ENCODE assay signal across 8 mouse cellular contexts in the genomic region with DNA sequence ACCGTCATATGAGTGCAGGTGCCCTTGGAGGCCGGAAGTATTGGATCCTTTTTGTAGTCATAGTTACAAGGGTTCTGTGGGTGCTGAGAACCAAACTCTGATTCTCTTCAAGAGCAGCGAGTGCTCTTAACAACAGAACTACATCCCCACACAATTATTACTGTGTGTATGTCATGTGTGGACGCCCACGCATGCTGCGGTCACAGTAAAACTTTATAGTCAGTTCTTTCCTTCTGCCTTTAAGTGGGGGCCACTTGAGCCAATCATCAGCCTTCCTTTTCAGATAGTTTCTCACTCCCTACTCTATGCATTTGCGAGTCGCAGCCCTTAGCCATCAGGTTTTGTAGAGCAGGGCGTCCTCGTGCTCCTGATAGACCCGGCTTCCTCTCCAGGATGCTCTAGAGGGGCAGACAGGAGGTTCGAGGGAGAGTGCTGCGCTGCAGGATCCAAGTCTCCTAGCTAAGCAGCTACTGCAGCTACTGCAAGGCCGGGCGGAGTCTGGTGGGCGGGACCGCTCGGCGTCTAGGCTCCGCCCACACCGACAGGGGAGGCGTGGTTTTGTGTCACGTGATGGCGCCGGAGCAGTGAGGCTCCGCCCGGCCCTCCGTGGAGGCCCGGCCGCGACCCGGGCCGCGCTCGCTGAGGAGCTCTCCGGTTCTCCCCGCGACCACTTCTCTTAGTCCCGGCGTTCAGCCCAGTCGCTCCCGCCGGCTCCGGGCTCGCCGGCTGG. TPM values are rescaled to one million over a fixed set of nuclear protein-coding genes. Genes with fewer than 3 reads are reported as not detected.
A peak's percentile ranks its signal among the peaks of the same experiment; 100 is the strongest.
DNase-seq lines count a peak whose midpoint lies in the region; ATAC-seq lines count a peak whose summit lies in the region.

A gene (plus strand): TSS at position 555 of the 730 bp plus-strand sequence.

- H3K27me3 ChIP-seq in heart, embryonic 13.5 days (replicated peaks): no peaks in the 10 kb centered on the region
- no peaks in the 10 kb centered on the region for H3K27me3 ChIP-seq in liver, embryonic 13.5 days
- no peaks in the 10 kb centered on the region for H3K27me3 ChIP-seq in stomach, embryonic 16.5 days (ENCODE audit: control insufficient read depth, insufficient read depth, low read length)

- H3K27ac ChIP-seq in heart, embryonic 13.5 days (replicated peaks): peak within 1 kb of the TSS; percentile 86
- H3K27ac ChIP-seq in liver, embryonic 13.5 days: peak within 1 kb of the TSS; percentile 99
- H3K27ac ChIP-seq in stomach, embryonic 16.5 days (ENCODE audit: low read length): peak within 1 kb of the TSS; percentile 83

- H3K36me3 ChIP-seq in heart, embryonic 13.5 days: no peaks in the 10 kb centered on the region
- no peaks in the 10 kb centered on the region for H3K36me3 ChIP-seq in liver, embryonic 13.5 days
- H3K36me3 ChIP-seq in stomach, embryonic 16.5 days (ENCODE audit: control insufficient read depth, insufficient read depth, low read length): no peaks in the 10 kb centered on the region

- WGBS in heart, embryonic 13.5 days: 6% methylated on average over 46 of the region's 46 CpGs
- WGBS in liver, embryonic 13.5 days (ENCODE audit: insufficient replicate concordance): 7% methylated on average over 46 of the region's 46 CpGs
- 7% methylated on average over 46 of the region's 46 CpGs for WGBS in stomach, embryonic 16.5 days

- peak within 1 kb of the TSS; percentile 89 for H3K4me2 ChIP-seq in heart, embryonic 13.5 days
- H3K4me2 ChIP-seq in liver, embryonic 13.5 days: peak within 1 kb of the TSS; percentile 81
- peak within 1 kb of the TSS; percentile 64 for H3K4me2 ChIP-seq in stomach, embryonic 16.5 days (ENCODE audit: low read depth, low read length)

- peaks cover 76% of the 10 kb centered on the region for H3K4me1 ChIP-seq in heart, embryonic 13.5 days
- peaks cover 75% of the 10 kb centered on the region for H3K4me1 ChIP-seq in liver, embryonic 13.5 days (replicated peaks)
- H3K4me1 ChIP-seq in stomach, embryonic 16.5 days (ENCODE audit: control insufficient read depth, insufficient read depth, low read length): peaks cover 35% of the 10 kb centered on the region

- H3K9ac ChIP-seq in heart, embryonic 13.5 days: peak within 1 kb of the TSS; percentile 95
- H3K9ac ChIP-seq in liver, embryonic 13.5 days: peak within 1 kb of the TSS; percentile 99
- H3K9ac ChIP-seq in stomach, embryonic 16.5 days (ENCODE audit: low read length): peak within 1 kb of the TSS; percentile 93

- peak within 1 kb of the TSS; percentile 85 for H3K4me3 ChIP-seq in heart, embryonic 13.5 days
- peak within 1 kb of the TSS; percentile 96 for H3K4me3 ChIP-seq in liver, embryonic 13.5 days (replicated peaks)
- H3K4me3 ChIP-seq in stomach, embryonic 16.5 days (replicated peaks; ENCODE audit: low read length): peak within 1 kb of the TSS; percentile 77

- ATAC-seq in erythroid progenitor cell, adult 5-6 weeks (replicated peaks; ENCODE audit: low FRiP score, poor library complexity, severe bottlenecking): peak; percentile 80
- peak; percentile 88 for ATAC-seq in heart, embryonic 13.5 days (ENCODE audit: extremely low read depth, insufficient number of reproducible peaks, low FRiP score, low TSS enrichment)
- peak; percentile 76 for ATAC-seq in liver, embryonic 13.5 days (ENCODE audit: low read depth)
- peak; percentile 95 for ATAC-seq in stomach, embryonic 16.5 days (ENCODE audit: insufficient read depth, low FRiP score)

- peak; percentile 94 for DNase-seq in CD4-positive helper T cell, adult 2 months (ENCODE audit: low read depth, low spot score)
- peak; percentile 76 for DNase-seq in brain, embryonic 18.5 days (ENCODE audit: low read depth, low spot score)
- peak; percentile 98 for DNase-seq in kidney, postnatal 14 days
- DNase-seq in liver, embryonic 13.5 days: peak; percentile 93
- DNase-seq in neural tube, embryonic 10.5 days (ENCODE audit: extremely low spot score, low spot score): peak; percentile 97

- no peaks in the 10 kb centered on the region for H3K9me3 ChIP-seq in heart, embryonic 13.5 days
- no peaks in the 10 kb centered on the region for H3K9me3 ChIP-seq in liver, embryonic 13.5 days (replicated peaks)
- no peaks in the 10 kb centered on the region for H3K9me3 ChIP-seq in stomach, embryonic 16.5 days (replicated peaks; ENCODE audit: control insufficient read depth, low read length)

RNA-seq across cellular contexts. Expression of the gene that starts here (rescaled TPM):
- total RNA-seq in erythroid progenitor cell, adult 5-6 weeks (2015; ENCODE audit: low replicate concordance): 42.2 and 63.7 TPM in 2 replicates
- total RNA-seq in erythroid progenitor cell, adult 5-6 weeks (2017; ENCODE audit: low replicate concordance): 53.3 and 72.6 TPM in 2 replicates
- polyA plus RNA-seq in heart, embryonic 13.5 days (2015; fragmentation: Nextera tagmentation; extraction: Ambion mirVana): 36.8 and 41.4 TPM in 2 replicates
- polyA plus RNA-seq in liver, embryonic 13.5 days (2015; fragmentation: Nextera tagmentation; extraction: Ambion mirVana): 35.0 and 42.2 TPM in 2 replicates
- polyA plus RNA-seq in stomach, embryonic 16.5 days (2015; fragmentation: Nextera tagmentation; extraction: Ambion mirVana): 61.8 and 74.0 TPM in 2 replicates

Comparison
In these comparisons a context has a peak if more than half of its experiments do, and no peak if none do; other contexts are left out.
1. Peak in every context shown above with its lines: DNase-seq, ATAC-seq, H3K4me3 ChIP-seq and H3K27ac ChIP-seq.